Mouse (Mus musculus): ENCODE results near the gene Nphp4. TPM values are rescaled to one million over a fixed set of nuclear protein-coding genes. Genes with fewer than 3 reads are reported as not detected.

The Nphp4 gene
- total RNA-seq (2021) = under 1 TPM; 0.57 to 0.70 TPM
- 0.82 and 1.3 TPM in 2 replicates for polyA plus RNA-seq (2012; rRNA removed)
- long read RNA-seq = 0 reads

DNA sequence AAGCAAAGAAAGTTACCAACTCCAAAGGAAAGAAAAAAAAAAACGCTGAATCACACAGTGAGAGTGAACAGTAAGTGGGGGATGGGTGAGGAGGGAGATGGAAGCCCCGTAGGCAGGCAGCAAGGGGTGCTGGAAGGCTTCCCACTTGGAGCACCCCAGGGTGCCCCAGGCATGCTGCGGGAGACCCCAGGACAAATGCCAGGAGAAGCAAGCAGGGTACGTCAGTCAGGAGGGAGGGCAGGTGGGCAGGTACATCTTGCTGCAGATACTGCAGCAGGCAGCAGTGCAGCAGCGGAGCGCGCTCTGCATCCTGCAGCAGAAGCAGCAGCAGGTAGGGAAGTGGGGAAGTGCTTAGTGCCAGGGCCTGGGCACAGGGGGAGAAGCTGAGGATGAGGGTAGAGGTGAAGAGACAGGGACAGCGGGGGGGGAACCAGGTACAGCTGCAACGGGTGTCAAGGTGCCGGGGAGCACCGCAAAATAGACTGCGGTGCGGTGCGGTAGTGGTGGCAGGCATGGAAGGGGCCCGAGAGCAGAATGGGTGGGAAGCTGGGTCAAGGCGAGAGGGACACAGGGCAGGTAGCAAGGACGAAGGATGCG lies at the start of gene Nphp4:
Nphp4 (plus strand) TSS at position 280 of the 597 bp plus-strand sequence.
- Histone ChIP-seq H3K27me3 (ENCODE audit: control insufficient read depth, insufficient read depth, low read length) (no peaks in the 10 kb centered on the region), H3K4me1 (ENCODE audit: control insufficient read depth, insufficient read depth, low read length) (peaks cover 4% of the 10 kb centered on the region; the same call in 1 of the 2 replicates), H3K27ac (peak within 1 kb of the TSS; percentile 77), H3K4me3 (peak within 1 kb of the TSS; percentile 84), H3K79me2 (replicated peaks; ENCODE audit: control insufficient read depth, insufficient read depth, low read length) (no peaks in the 10 kb centered on the region), H3K9ac (ENCODE audit: low read depth, low read length) (no peak within 1 kb of the TSS), H3K36me3 (ENCODE audit: control insufficient read depth, insufficient read depth, low read length) (no peaks in the 10 kb centered on the region)
- intact Hi-C loops (cut with DNase I) = loop anchor here (5.0 kb wide), 1 partner anchor 149 kb away; the partner anchor contains the start of gene Rpl22
- TF ChIP-seq CTCF (IDR thresholded peaks at IDR 0.05) = no peak
- no peak for TF ChIP-seq POLR2A (IDR thresholded peaks at IDR 0.05; ENCODE audit: insufficient read depth, low read depth, low read length)
- no peak for TF ChIP-seq EP300 (IDR thresholded peaks at IDR 0.05; ENCODE audit: insufficient read depth, low read depth, low read length)
- no peak for DNase-seq
- 8% methylated on average over 18 of the region's 18 CpGs for WGBS

DNA sequence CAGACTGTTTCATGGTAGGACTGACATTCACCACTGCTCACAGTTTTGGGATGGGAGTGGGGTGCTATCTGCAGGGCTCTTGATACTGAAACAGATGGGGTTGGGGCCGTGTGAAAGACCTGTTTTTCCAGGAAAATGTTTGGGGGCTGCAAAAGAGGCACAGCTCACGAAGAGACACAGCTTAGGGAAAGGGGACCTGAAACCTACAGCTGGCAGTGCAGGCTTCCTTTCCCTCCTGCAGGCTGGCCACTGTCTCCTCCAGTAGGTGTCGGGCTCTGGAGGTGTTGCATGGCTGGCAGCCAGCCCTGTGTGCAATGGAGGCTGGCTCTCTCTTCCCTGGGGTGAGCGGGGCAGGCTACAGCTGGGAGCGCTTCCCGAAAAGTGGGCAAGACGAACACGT lies 48.2 kb upstream of the Nphp4 start:
- Histone ChIP-seq H3K27ac (no peak overlapping the region), H3K4me3 (no peak overlapping the region), H3K9ac (ENCODE audit: low read depth, low read length) (no peak overlapping the region), H3K27me3 (ENCODE audit: control insufficient read depth, insufficient read depth, low read length) (no peaks in the 10 kb centered on the region; the same call in 1 of the 2 replicates), H3K4me1 (ENCODE audit: control insufficient read depth, insufficient read depth, low read length) (no peaks in the 10 kb centered on the region), H3K79me2 (replicated peaks; ENCODE audit: control insufficient read depth, insufficient read depth, low read length) (no peaks in the 10 kb centered on the region), H3K36me3 (ENCODE audit: control insufficient read depth, insufficient read depth, low read length) (no peaks in the 10 kb centered on the region)
- TF ChIP-seq CTCF (IDR thresholded peaks at IDR 0.05) = no peak
- no peak for TF ChIP-seq EP300 (IDR thresholded peaks at IDR 0.05; ENCODE audit: insufficient read depth, low read depth, low read length)
- no peak for TF ChIP-seq POLR2A (IDR thresholded peaks at IDR 0.05; ENCODE audit: insufficient read depth, low read depth, low read length)
- 42% methylated on average over 8 of the region's 8 CpGs for WGBS
- DNase-seq = no peak
- intact Hi-C loops (cut with DNase I) = no loop called here

DNA sequence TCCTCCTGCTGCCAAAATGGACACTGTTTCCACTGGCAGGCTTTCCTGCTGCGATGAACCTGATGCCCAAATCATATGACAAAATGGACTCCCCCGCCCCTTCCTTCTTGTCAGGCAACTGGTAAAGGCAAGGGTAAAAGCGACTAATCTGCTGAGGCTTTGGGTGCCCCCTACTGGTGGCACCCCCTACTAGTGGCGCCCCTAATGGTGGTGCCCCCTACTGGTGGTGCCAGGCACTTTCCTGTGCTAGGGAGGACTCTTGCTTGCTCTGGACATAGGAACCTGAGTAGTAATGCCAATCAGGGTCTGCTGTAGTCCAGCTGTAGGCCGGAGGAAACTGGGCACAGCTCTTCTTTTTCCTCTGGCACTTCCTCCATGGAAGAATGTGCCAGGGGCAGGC lies 44.2 kb upstream of the Nphp4 start:
- TF ChIP-seq CTCF (IDR thresholded peaks at IDR 0.05) = peak; percentile 86
- no peak for TF ChIP-seq EP300 (IDR thresholded peaks at IDR 0.05; ENCODE audit: insufficient read depth, low read depth, low read length)
- no peak for TF ChIP-seq POLR2A (IDR thresholded peaks at IDR 0.05; ENCODE audit: insufficient read depth, low read depth, low read length)
- Histone ChIP-seq H3K27ac (no peak overlapping the region), H3K36me3 (ENCODE audit: control insufficient read depth, insufficient read depth, low read length) (no peaks in the 10 kb centered on the region), H3K9ac (ENCODE audit: low read depth, low read length) (no peak overlapping the region), H3K27me3 (ENCODE audit: control insufficient read depth, insufficient read depth, low read length) (no peaks in the 10 kb centered on the region), H3K79me2 (replicated peaks; ENCODE audit: control insufficient read depth, insufficient read depth, low read length) (no peaks in the 10 kb centered on the region), H3K4me1 (ENCODE audit: control insufficient read depth, insufficient read depth, low read length) (no peaks in the 10 kb centered on the region), H3K4me3 (no peak overlapping the region)
- peak; percentile 26 to 50 for DNase-seq
- intact Hi-C loops (cut with DNase I) = loop anchor here (10.0 kb wide), 1 partner anchor 218 kb away; no protein-coding TSS in a partner anchor
- WGBS = 47% methylated on average over 5 of the region's 5 CpGs

DNA sequence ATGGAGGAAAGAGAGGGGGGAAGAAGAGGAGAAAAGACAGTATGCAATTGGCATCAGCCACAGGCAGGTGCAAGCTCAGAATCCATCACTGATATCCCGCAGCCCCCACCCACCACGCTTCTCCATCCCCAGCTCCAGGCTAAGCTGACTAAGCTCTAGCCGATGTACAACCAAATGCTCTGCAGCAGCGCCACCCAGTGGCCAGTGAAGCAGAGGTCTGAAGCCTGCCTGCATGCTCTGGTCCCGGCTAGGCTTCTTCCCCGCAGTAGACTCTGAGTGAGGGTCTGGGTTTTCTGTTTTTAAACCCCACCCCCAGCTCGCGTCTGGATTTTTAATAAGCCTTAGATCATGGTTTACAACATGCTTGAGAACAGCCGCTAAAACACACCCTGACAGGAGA lies 41.7 kb upstream of the Nphp4 start:
- Histone ChIP-seq H3K79me2 (replicated peaks; ENCODE audit: control insufficient read depth, insufficient read depth, low read length) (no peaks in the 10 kb centered on the region), H3K36me3 (ENCODE audit: control insufficient read depth, insufficient read depth, low read length) (no peaks in the 10 kb centered on the region), H3K4me1 (ENCODE audit: control insufficient read depth, insufficient read depth, low read length) (no peaks in the 10 kb centered on the region), H3K9ac (ENCODE audit: low read depth, low read length) (no peak overlapping the region), H3K4me3 (peak overlapping the region; percentile 29; the same call in 1 of the 2 replicates), H3K27me3 (ENCODE audit: control insufficient read depth, insufficient read depth, low read length) (no peaks in the 10 kb centered on the region), H3K27ac (no peak overlapping the region)
- intact Hi-C loops (cut with DNase I) = loop anchor here (1.0 to 10.0 kb wide), 3 partner anchors 102 to 262 kb away; no protein-coding TSS in a partner anchor
- TF ChIP-seq EP300 (IDR thresholded peaks at IDR 0.05; ENCODE audit: insufficient read depth, low read depth, low read length) (peak; percentile 76; the same call in 1 of the 2 replicates), CTCF (IDR thresholded peaks at IDR 0.05) (peak; percentile 64), POLR2A (IDR thresholded peaks at IDR 0.05; ENCODE audit: insufficient read depth, low read depth, low read length) (no peak)
- WGBS = 9% methylated on average over 9 of the region's 9 CpGs
- DNase-seq = peak; percentile 80 to 88

DNA sequence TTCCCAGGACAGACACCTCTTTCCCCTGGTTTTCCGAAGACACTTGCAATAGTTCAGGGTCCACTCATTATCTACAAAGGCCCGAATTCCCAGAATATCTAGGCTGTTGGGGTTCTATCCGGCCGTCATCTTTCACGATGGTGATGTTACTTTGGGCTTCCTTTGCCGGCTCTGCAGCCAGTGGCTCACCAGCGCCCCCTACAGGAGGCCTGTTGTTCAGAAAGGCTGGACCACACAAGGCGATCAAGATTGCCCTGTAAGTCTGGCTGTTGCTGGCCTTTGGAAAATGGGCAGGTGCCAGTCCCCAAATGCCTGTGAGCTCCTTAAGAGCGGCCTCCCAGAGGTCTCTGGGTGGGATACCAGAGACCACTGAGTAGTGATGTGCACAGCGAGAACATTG lies 41.3 kb upstream of the Nphp4 start:
- no peak for TF ChIP-seq POLR2A (IDR thresholded peaks at IDR 0.05; ENCODE audit: insufficient read depth, low read depth, low read length)
- TF ChIP-seq EP300 (IDR thresholded peaks at IDR 0.05; ENCODE audit: insufficient read depth, low read depth, low read length) = no peak
- peak; percentile 68 for TF ChIP-seq CTCF (IDR thresholded peaks at IDR 0.05)
- DNase-seq = peak; percentile 62 to 82
- Histone ChIP-seq H3K4me1 (ENCODE audit: control insufficient read depth, insufficient read depth, low read length) (no peaks in the 10 kb centered on the region), H3K27me3 (ENCODE audit: control insufficient read depth, insufficient read depth, low read length) (no peaks in the 10 kb centered on the region), H3K36me3 (ENCODE audit: control insufficient read depth, insufficient read depth, low read length) (no peaks in the 10 kb centered on the region), H3K4me3 (peak overlapping the region; percentile 29; the same call in 1 of the 2 replicates), H3K27ac (no peak overlapping the region), H3K79me2 (replicated peaks; ENCODE audit: control insufficient read depth, insufficient read depth, low read length) (no peaks in the 10 kb centered on the region), H3K9ac (ENCODE audit: low read depth, low read length) (no peak overlapping the region)
- intact Hi-C loops (cut with DNase I) = loop anchor here (1.0 to 10.0 kb wide), 3 partner anchors 102 to 262 kb away; no protein-coding TSS in a partner anchor
- 15% methylated on average over 10 of the region's 10 CpGs for WGBS

DNA sequence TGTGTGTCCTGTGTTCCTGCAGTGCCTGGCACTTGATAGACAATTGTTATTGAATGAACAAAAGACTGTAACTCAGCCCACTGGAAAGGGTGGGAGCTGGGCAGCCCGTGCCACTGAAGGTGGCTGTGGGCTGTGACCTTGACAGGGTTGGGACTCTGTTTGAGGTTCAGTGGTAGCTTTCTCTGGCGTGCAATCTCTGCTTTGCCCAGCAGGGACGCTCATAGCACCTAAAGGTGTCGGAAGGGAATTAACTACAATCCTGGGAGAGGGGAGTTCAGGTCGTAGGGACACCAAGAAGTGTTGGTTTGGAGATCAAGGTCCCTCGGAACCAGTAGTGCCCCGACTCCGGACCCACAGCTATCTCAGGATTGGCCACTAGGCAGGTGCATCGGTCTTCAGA lies 35.6 kb upstream of the Nphp4 start:
- H3K4me1 ChIP-seq (ENCODE audit: control insufficient read depth, insufficient read depth, low read length) = no peaks in the 10 kb centered on the region
- no peak overlapping the region for H3K4me3 ChIP-seq
- 65% methylated on average over 9 of the region's 9 CpGs for WGBS
- H3K27ac ChIP-seq = no peak overlapping the region
- no peak overlapping the region for H3K9ac ChIP-seq (ENCODE audit: low read depth, low read length)
- H3K79me2 ChIP-seq (replicated peaks; ENCODE audit: control insufficient read depth, insufficient read depth, low read length) = no peaks in the 10 kb centered on the region
- DNase-seq = no peak
- no peak for TF ChIP-seq POLR2A (IDR thresholded peaks at IDR 0.05; ENCODE audit: insufficient read depth, low read depth, low read length)
- TF ChIP-seq CTCF (IDR thresholded peaks at IDR 0.05) = peak; percentile 41
- no peak for TF ChIP-seq EP300 (IDR thresholded peaks at IDR 0.05; ENCODE audit: insufficient read depth, low read depth, low read length)
- intact Hi-C loops (cut with DNase I) = no loop called here
- no peaks in the 10 kb centered on the region for H3K36me3 ChIP-seq (ENCODE audit: control insufficient read depth, insufficient read depth, low read length)
- H3K27me3 ChIP-seq (ENCODE audit: control insufficient read depth, insufficient read depth, low read length) = no peaks in the 10 kb centered on the region

Measured in heart, adult 2 months (tissue).